Mouse (Mus musculus) E14TG2a.4 (cell line): ENCODE data around the gene Gm6588.

ENCODE experiments used
- CTCF ChIP-seq: conservative IDR thresholded peaks from 2 replicates; pipeline ENCODE4 v1.5.1; 2014; ENCODE audit warnings: low read length
- NANOG ChIP-seq: IDR thresholded peaks from 2 replicates; pipeline ENCODE4 v1.6.1; 2014; ENCODE audit warnings: borderline replicate concordance, low read length, mixed read lengths

- TF ChIP-seq CTCF (no peak), NANOG (no peak)
Observed at GRCm38 (mm10) chr5:112402437-112402836, 46.8 kb upstream of the Gm6588 start.
